Mouse (Mus musculus): ENCODE measurements around the gene Bsg. TPM values are rescaled to one million over a fixed set of nuclear protein-coding genes. Genes with fewer than 3 reads are reported as not detected.
A peak's percentile ranks its signal among the peaks of the same experiment; 100 is the strongest.

Bsg gene
- total RNA-seq, 2 experiments from 2014 or later: 695 to 807 TPM

DNA sequence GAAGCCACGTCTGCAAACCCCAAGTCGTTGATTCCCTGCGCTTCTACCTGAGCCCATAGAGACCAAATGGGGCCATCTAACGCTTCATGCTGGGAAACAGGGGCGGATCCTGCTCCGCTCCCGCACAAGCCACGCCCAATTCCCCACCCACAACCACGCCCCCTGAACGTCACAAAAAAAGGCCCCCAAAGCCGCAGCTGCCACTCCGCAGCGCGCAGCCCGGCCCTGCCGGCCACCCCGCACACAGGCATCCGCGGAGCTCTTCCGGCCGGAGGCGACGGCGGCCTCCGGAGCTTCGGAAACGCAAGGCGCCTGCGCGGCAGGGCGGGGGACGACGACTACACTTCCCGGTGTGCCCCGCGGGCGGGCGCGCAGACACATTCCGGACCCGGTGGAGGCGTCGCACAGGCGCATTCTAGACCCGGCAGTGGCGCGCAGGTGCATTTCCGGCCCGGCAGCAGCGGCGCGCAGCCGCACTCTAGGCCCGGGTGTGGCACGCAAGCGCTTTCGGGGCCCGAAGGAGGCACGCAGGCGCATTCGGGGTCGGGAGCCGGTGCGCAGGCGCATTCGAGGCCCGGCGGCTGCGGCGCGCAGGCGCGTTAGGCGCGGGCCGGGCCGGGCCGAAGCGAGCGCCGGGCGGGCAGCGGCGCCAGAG is 22.6 kb upstream of the Bsg start, which contains the start of gene Cdc34:
Gene Cdc34 (plus strand): TSS at position 605 of the 655 bp plus-strand sequence.
- DNase-seq (ENCODE audit: low spot score in 2 of 2): peak; percentile 99 to 100

DNA sequence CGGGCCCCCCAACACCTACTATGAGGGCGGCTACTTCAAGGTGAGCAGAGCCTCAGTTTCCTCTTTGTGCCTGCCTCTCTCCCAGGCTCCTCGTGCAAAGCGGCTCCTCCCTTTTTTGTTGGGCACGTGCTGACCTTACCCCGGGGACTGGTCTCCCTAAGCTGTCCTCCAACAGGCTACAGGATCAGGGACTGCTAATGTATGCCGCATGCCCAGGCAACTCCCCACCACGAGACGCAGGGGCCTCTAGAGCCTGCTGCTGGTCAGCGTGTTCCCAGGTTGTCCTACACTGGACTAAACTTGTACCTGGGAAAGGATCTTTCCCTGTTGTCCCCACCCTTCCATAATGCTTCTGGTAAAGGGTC is 21.8 kb upstream of the Bsg start:
- DNase-seq (ENCODE audit: low spot score in 2 of 2): no peak

DNA sequence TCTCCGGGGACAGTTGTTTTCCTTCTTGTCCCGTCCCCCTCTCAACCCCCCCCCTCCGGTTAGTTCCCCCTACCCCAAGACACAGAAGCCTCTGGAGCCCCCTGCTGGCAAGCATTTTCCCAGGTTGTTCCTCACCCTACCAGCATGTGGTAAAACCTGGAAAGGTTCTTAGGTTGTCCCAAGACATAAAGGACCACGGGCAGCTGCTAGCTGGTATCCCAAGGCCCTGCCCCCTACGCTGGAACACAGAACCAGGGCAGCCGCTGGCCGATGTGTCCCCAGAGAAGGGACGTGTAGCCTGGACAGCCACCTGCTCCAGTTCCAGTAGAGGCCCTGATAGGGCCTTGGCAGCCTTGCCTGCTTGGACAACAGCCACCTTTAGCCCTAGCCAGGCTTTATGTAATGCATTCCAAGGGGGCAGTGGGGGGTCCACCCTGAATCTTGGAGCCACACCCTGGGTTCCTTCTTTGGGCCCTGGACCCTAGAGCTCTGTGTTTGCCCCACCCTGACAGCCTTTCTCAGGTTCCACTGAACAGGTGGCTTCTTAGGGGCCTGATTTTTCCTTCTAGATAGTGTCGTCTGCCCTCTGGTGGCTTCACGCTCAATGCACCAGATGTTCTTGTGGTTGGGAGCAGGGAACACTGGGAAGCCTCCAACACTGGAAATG is 21.2 kb upstream of the Bsg start:
- peak in 1 of 2 experiments; percentile 48 for DNase-seq (ENCODE audit: low spot score in 2 of 2)

DNA sequence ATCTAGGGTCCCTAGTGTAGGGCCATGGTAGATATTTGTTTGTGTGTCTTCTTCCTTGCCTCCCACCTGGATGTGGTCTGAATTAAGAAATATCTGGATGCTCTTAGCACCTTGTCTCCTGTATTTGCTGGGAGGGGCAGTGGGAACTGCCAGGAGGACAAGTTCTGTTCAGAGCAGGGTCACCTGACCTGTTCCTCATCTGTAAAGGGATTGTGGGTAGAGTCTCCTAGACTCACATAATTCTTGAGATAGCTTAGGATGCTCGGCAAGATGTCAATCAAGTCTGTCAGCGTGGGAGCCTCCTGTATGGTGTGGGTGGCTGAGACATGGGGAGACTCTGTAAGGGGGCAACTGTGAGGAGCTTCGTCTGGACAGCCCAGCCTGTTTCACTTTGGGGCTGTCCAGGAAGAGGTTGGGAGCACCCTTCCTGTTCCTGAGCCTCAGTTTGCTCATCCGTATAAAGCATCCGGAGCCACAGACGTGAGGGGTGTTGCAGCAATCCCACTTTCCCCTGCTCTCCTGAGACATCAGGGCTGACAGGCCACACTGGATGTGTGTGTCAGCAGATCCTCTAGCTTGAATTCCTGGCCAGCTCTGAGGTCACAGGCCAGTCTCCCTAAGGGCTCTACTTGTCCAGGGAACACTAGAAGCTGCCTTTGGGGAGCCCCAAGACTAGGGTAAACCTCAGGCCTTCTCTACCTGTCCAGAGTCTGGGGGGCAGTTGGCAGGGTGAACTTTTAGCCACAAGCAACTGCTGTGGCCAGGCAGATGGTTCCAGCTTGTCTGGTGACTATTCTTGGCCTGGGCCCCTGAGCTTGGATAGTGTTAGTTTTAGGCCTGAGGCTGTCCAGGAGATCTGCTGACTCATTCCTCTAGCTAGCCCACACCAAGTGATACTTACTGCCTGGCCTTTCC is 20.3 kb upstream of the Bsg start:
- DNase-seq (ENCODE audit: low spot score in 2 of 2): no peak

DNA sequence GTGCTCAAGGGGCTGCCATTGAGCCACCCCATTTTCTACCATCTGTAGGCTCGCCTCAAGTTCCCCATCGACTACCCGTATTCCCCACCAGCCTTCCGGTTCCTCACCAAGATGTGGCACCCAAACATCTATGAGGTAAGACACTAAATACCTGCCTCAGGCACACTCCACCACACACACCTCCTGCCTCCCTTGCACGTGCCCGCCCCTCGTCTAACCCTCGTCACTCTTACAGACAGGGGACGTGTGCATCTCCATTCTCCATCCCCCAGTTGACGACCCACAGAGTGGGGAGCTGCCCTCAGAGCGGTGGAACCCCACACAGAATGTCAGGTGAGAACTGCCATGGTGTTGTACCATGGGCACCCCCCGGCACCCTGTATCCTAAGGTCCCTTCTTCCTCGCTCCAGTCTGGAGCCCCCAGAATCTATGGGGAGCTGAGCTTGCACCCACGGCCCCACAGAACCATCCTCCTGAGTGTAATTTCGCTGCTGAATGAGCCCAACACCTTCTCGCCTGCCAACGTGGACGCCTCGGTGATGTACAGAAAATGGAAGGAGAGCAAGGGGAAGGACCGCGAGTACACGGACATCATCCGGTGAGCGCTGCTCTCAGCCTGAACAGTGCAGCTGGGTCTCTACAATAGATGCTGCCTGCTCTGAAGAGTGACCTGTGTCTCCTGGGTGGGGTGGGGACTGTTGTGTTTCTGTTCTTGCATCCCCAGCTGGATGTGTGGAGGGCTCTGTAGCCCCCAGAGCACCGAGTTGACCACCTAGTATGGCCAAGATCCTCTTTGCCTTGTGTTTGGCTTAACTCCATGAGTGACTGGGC is 19.3 kb upstream of the Bsg start:
- DNase-seq (ENCODE audit: low spot score in 2 of 2): no peak

DNA sequence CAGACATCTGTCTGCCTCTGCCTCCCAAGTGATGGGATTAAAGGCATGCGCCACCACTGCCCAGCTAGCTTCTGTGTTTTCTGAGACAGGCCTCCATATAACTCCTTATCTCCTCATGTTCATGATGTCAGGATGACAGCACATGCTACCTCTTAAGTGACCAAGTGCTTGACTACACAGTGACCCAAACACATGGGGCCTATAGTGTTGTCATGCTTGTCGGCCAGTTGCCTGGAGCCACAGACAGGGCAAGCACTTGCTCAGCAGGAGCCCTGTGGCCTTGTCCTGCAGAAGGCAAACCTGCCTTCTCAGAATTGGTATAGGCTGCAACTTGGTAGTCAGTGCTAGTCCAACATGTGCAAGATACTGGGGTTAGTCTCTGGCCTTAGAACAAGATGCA is 18.1 kb upstream of the Bsg start:
- no peak for DNase-seq (ENCODE audit: low spot score in 2 of 2)

DNA sequence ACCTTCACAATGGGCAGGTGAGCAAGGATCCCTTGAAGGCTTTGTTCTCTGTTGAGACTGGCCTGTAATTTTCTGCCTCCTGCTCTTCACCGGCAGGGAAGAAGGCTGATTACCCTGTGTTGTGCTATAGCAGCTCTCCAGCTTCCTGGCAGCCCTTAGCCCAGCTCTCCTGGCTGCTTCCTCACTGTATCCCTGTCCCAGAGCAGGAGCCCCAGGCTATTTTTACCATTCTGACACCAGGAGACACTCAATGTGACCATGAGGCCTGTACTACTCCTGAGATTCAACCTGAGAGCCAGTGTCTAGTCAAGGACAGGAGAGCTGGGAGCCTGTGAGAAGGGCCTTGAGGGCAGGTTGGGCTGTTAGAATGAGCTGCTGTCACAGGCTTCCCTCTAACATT is 17.6 kb upstream of the Bsg start:
- DNase-seq (ENCODE audit: low spot score in 2 of 2): no peak

DNA sequence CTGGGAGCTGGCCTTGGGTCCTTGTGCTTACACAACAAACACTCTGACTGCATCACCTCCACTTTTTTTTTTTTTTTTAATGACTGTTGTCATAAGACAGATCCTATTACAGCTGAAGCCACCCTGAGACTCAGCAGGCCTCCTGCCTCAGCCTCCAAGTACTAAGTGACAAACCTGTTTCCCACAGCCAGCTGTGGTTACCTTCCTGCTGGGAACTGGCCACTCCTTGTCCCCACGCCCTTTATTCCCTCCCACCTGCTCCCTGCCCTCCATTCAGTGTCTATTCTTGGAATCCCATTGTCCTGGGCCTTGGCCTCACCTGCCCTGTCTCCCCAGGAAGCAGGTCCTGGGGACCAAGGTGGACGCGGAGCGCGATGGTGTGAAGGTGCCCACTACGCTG is 16.8 kb upstream of the Bsg start:
- no peak for DNase-seq (ENCODE audit: low spot score in 2 of 2)

DNA sequence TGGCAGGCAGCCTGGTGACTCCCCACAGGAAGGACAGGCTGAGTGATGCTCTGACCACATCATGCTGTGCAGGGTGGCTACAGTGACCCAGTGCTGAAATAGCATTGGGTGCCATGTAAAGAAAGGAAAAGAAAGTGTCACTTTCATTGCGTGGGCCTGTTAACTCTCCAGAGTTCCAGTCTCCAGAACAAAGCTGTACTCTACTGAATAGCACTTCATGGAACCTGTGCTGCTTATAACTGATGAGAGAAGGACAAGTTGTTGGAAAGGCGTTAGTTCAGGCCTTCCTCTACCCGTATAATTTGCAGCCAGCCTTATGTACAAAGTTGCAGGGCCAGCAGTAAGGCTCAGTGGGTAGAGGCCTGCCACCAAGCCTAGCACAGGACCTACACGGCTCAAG is 15.6 kb upstream of the Bsg start, which contains the start of gene Gzmm:
Gene Gzmm (plus strand): TSS at position 301 of the 400 bp plus-strand sequence.
- no peak for DNase-seq (ENCODE audit: low spot score in 2 of 2)

DNA sequence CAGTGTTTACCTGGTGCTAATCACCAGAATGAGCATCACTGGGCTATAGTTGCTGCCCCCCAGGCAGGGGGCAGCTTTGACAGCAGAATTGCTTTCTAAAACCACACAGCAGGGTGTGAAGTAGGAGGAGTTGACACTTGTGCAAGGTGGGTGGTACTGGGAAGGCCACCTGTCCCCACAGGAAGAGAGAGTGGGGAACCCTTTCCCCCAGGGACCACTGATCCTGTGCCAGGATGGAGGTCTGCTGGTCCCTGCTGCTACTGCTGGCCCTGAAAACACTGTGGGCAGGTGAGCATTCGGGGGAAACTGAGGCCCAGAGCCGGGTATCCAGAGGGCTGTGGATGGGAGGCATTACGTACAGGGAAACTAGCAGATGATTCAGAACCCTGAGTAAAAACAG is 15.1 kb upstream of the Bsg start:
- DNase-seq (ENCODE audit: low spot score in 2 of 2): no peak

DNA sequence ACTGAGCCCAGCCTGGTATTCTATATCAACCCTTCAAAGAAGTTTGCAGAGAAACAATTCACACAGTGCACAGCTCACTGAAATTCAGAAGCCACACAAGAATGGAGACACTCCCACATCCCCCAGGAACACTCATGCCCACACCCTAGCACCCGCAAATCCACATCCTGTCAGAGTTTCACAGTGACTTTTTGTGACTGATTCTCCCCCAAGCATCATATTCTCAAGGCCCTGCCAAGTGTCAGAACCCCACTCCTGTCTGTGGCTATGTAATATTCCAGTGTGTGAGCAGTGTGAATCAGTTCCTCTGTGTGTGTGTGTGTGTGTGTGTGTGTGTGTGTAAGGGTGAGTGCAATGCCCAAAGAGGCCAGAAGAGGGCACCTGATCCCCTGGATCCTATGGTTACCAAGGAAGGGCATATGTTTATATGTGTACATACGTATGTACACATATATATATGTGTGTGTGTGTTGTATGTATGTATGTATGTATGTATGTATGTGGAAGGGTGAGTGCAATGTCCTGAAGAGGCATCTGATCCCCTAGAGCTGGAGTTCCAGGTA is 12.2 kb upstream of the Bsg start:
- no peak for DNase-seq (ENCODE audit: low spot score in 2 of 2)

DNA sequence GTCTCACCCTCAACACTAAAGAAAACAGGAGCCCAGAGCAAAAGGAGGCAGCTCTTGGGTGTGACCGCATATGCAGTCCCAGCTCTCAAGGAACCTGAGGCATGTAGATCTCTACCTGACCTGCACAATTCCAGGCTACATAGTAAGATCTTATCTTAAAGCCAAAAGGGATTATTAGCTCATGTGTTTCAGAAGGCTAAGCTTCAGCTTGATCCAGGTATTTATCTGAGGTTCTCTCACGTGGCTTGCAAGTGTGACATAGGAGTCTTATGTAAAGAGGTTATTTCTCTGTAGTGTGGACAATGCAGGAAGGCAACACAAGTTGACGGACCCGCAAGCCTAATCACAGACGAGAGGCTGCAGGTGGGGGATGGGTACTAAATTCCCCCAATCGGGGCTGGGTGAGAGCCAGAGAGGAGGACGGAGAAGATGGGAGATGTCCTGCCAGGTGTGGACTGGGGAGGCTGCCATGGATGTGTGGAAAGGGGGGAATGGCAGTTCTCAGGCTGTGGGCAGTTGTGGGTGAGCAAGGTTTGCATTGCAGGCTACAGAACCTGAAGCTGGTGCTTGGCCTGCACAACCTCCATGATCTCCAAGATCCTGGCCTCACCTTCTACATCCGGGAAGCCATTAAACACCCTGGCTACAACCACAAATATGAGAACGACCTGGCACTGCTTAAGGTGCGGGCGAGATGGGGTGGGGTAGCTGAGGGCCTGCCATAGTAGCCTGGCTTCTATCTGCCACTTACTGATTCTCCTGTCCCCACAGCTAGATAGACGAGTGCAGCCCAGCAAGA is 10.5 kb upstream of the Bsg start:
- no peak for DNase-seq (ENCODE audit: low spot score in 2 of 2)

DNA sequence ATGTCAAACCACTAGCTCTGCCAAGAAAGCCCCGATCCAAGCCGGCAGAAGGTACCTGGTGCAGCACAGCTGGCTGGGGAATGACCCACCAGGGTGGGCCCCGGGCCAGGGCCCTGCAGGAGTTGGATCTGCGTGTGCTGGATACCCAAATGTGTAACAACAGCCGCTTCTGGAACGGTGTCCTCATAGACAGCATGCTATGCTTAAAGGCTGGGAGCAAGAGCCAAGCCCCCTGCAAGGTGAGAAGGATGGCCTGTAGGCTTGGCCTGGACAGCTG is 10.0 kb upstream of the Bsg start:
- no peak for DNase-seq (ENCODE audit: low spot score in 2 of 2)

DNA sequence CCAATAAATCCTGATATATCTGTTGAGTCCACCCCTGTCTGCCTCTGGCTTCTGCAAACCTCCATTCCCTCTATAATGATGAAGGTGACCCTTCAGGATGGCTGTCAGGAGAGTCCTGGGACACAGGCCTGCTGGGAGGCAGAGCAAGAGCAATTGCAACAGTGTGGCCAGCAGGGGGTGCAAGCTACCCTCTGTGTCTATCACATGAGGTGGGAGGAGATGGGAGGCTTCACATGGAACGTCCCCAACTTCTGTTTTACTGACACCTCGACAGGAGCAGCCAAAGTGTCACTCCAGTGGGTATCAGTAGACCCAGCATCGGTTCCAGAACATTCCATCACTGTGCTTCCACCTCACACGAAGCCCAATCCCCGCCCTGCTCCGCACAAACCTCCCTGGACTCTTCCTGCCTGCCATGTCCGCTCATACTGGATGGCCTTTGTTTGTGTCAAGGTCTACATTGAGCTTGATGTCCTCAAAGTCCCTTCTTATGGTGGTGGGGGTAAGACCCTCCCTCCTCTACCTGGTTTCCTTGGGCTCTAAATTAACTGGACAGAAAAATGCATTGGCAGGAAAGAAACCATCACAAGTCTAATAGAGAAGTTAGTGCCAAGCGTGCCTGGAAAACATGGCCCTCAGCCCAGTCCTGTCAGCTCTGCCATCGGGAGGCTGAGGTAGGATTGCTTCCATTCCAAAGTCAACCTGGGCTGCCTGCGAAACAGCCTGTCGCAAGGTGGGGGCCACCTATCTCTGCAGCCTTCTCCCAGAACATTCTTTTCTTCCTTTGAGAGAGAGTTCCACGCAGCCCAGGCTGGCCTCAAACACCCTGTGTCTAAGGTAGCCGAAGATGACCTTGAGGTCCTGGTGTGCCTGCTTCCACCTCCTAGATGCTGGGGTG is 8.8 kb upstream of the Bsg start:
- DNase-seq (ENCODE audit: low spot score in 2 of 2): peak in 1 of 2 experiments; percentile 76

DNA sequence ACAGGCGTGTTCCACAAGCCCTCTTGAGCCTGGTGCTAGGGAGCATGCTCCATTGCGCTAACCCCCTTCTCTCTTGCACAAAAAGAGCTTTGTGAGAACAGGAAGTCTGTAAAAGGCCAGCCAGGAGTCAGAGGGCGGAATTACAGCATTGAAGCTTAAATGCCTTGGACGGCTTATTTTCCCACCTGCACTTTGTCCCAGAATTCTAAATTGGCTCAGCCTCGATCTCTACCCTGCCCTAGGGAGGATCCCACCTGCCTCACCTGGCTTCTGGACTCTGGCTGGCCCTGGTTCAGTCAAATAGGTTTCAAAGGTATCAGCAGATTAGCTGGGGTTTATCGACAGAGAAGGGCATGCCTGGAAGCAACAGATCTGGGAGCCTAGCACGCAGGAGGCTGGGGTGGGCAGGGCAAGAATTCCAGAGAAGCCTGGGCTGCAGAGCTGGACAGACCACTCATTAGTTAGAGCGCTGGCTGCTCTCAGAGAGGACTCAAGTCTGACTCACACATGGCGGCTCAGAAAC is 8.1 kb upstream of the Bsg start:
- DNase-seq (ENCODE audit: low spot score in 2 of 2): no peak

DNA sequence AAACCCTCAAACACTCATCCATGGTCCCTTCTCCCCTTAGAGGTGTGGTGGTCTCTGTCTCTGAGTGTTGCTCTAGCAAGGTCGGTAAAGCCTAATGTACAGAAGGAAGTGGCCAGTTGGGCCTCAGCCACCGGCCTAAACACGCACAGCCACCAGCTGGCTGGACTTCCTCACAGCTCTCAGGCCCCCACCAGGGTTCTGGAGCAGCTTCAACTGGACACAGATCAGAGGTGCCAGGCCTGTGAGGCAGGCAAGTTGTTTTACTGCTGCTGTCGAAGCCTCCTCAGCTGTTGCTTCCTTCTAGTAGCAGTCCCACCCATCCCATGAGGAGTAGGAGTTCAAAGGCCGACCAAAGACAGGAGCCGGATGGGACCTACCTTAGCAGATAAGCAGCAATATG is 6.4 kb upstream of the Bsg start:
- DNase-seq (ENCODE audit: low spot score in 2 of 2): no peak

DNA sequence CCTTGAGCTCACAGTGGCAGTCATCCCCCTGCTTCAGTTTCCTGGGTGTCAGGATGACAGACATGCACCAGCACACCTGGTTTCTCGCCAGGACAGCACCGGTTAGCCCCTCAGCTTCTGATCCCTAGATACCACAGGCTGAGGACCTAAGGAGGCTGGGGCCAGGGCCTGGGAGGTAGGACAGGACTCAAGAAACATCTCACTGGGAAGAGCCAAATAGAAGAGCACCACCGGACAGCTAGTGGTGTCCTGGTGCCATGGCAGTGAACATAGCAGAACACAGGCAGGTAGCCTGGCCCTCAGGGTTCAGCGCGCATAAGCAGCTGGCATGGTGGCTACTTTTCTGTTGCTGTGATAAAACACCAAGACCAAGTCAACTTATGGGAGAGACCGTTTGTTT is 5.8 kb upstream of the Bsg start:
- no peak for DNase-seq (ENCODE audit: low spot score in 2 of 2)

DNA sequence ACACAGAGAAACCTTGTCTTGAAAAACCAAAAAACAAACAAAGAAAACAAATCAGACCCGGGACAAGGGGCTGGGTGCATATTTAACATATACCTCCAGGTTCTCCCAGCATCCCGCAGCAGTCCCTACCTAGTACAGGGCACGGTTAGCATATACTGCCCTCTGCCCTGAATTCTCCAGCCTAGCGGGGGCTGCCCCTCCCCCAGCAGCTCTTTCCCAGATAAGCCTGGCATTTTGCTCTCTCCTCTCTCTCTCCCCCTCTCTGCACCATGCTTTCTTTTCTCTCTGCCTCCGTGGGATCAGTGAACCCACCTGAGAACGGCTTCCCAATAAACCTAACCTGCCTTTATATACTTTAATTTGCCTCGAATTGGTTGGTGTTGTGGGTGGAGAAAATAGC is 3.6 kb upstream of the Bsg start:
- DNase-seq (ENCODE audit: low spot score in 2 of 2): no peak

All from layer of hippocampus, postnatal 14 days (tissue).